Comparison of ENCODE assay signal across 35 mouse cellular contexts in the genomic region with DNA sequence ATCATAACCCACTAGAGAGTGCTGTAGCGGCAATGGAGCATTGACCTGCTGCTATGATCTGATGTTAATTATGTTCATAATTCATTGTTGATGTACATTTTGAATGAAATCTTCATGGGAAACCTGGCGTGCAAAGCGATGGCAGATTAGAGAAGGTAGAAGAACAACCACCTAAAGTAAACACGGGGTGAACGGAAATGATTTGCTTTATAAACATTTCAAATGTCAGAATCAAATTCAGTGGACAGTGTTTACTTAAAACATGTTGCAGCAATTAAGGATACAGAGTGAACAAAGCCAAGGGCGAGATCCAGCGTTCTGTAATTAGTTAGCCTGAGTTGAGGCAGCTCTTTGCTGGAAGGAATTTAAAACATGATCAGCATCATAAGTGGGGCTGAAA.
"Had no signal": no experiment of that assay in that cellular context is flagged by ENCODE, and none has a peak within 500 bp of the region (broad histone marks: within the 10 kb centered on the region; RNA-seq: fewer than 3 reads in every experiment).

No protein-coding gene starts in this region.

- H3K36me3 ChIP-seq: heart, embryonic 10.5 days; heart, embryonic 12.5 days; heart, embryonic 13.5 days; heart, embryonic 15.5 days; hindbrain, embryonic 12.5 days; hindbrain, embryonic 13.5 days; hindbrain, embryonic 15.5 days; intestine, embryonic 15.5 days; kidney, embryonic 15.5 days had no signal

- H3K4me3 ChIP-seq: heart, embryonic 10.5 days; heart, embryonic 12.5 days; heart, embryonic 13.5 days; heart, embryonic 15.5 days; hindbrain, embryonic 10.5 days; hindbrain, embryonic 12.5 days; hindbrain, embryonic 13.5 days; hindbrain, embryonic 15.5 days; intestine, embryonic 15.5 days; kidney, embryonic 15.5 days; layer of hippocampus, adult 2 months had no signal

- DNase-seq: heart, postnatal 10 days; heart, postnatal 14 days; heart, postnatal 36 days; heart, postnatal 4 days; kidney, adult 11 months; kidney, adult 18-20 months; kidney, adult 2 months; kidney, adult 8-10 months; kidney, adult 9 months; kidney, postnatal 10 days; kidney, postnatal 14 days; kidney, postnatal 25 days; kidney, postnatal 36 days; kidney, postnatal 4 days; layer of hippocampus, adult 9-11 months; layer of hippocampus, postnatal 36 days had no signal

- ATAC-seq: hindbrain, embryonic 16.5 days; hindbrain, postnatal 0 days; inflammation-experienced regulatory T-cells, adult 6 months; intestine, embryonic 15.5 days; intestine, embryonic 16.5 days; intestine, postnatal 0 days had no signal

- H3K9me3 ChIP-seq: heart, embryonic 10.5 days; heart, embryonic 12.5 days; heart, embryonic 13.5 days; heart, embryonic 15.5 days; hindbrain, embryonic 12.5 days; hindbrain, embryonic 13.5 days; hindbrain, embryonic 15.5 days; intestine, embryonic 15.5 days; kidney, embryonic 15.5 days had no signal

- H3K27me3 ChIP-seq: heart, embryonic 12.5 days; heart, embryonic 13.5 days; heart, embryonic 15.5 days; hindbrain, embryonic 12.5 days; hindbrain, embryonic 13.5 days; hindbrain, embryonic 15.5 days; intestine, embryonic 15.5 days; kidney, embryonic 15.5 days had no signal

- H3K27ac ChIP-seq: heart, embryonic 10.5 days; heart, embryonic 13.5 days; heart, embryonic 15.5 days; hindbrain, embryonic 10.5 days; hindbrain, embryonic 12.5 days; hindbrain, embryonic 13.5 days; hindbrain, embryonic 14.5 days; hindbrain, embryonic 15.5 days; hindbrain, postnatal 0 days; intestine, embryonic 15.5 days; kidney, embryonic 15.5 days; kidney, postnatal 0 days; layer of hippocampus, adult 2 months had no signal

- H3K4me1 ChIP-seq: heart, embryonic 10.5 days; heart, embryonic 12.5 days; heart, embryonic 13.5 days; heart, embryonic 15.5 days; hindbrain, embryonic 10.5 days; hindbrain, embryonic 12.5 days; hindbrain, embryonic 13.5 days; hindbrain, embryonic 15.5 days; intestine, embryonic 15.5 days; kidney, embryonic 15.5 days had no signal

- H3K4me2 ChIP-seq: heart, embryonic 11.5 days; heart, embryonic 12.5 days; heart, embryonic 13.5 days; heart, embryonic 15.5 days; hindbrain, embryonic 12.5 days; hindbrain, embryonic 13.5 days; hindbrain, embryonic 14.5 days; hindbrain, embryonic 15.5 days; intestine, embryonic 15.5 days; kidney, embryonic 15.5 days had no signal

- H3K9ac ChIP-seq: heart, embryonic 12.5 days; heart, embryonic 13.5 days; heart, embryonic 15.5 days; hindbrain, embryonic 12.5 days; hindbrain, embryonic 13.5 days; hindbrain, embryonic 14.5 days; hindbrain, embryonic 15.5 days; intestine, embryonic 15.5 days; kidney, embryonic 15.5 days had no signal
